Mouse (Mus musculus): ENCODE measurements around the gene Znrf1. TPM values are rescaled to one million over a fixed set of nuclear protein-coding genes. Genes with fewer than 3 reads are reported as not detected.

Znrf1 gene
- polyA plus RNA-seq, 1 experiment from 2014 or later: 66.0 TPM

DNA sequence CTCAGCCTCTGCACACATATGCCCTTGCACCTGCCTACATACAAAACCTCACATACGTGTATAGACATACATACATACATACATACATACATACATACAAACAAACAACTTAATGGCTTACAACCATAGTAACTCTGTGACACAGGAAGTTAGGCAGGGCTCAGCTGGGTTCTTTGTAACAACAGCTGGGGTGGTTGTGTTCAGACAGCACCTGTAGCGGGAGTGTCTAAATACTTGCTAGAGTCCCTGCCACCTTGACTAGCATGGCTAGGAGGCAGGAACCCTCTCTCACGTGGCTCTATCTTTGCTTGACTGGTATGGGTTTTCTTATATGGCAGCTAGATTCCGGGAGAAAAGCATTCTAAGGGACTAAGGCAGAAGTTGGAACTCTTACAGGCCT lies 27.8 kb downstream of the Znrf1 start:
- Histone ChIP-seq H3K4me3 (replicated peaks; ENCODE audit: low read length) (no peak overlapping the region), H3K27ac (ENCODE audit: low read length) (no peak overlapping the region), H3K9me3 (ENCODE audit: control insufficient read depth, low read length) (no peaks in the 10 kb centered on the region), H3K9ac (replicated peaks; ENCODE audit: low read depth, low read length) (no peak overlapping the region), H3K4me1 (replicated peaks; ENCODE audit: control insufficient read depth, insufficient read depth, low read length) (peaks cover 28% of the 10 kb centered on the region), H3K36me3 (ENCODE audit: control insufficient read depth, insufficient read depth) (no peaks in the 10 kb centered on the region), H3K4me2 (ENCODE audit: low read length) (no peak overlapping the region), H3K27me3 (replicated peaks; ENCODE audit: control insufficient read depth, insufficient read depth, low read length) (no peaks in the 10 kb centered on the region)
- WGBS: 92% methylated on average over 4 of the region's 4 CpGs
- ATAC-seq: no peak

DNA sequence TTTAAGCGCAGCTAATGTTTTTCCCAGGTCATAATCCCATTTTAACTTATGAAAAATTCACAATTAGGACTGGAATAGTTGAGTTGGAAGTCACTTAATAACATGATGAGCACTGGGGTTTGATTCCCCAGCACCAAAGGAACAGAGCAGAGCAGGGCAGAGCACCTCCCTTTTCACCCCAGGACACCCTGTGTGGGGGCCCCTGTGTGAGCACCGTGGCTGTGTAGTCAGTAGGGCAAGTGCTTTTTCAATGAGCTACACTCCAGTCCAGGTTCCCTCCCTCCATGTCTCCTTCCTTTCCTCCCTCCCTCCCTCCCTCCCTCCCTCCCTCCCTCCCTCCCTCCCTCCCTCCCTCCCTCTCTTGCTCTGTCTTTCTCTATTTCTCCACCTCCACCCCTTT lies 28.2 kb downstream of the Znrf1 start:
- Histone ChIP-seq H3K4me2 (ENCODE audit: low read length) (no peak overlapping the region), H3K9ac (replicated peaks; ENCODE audit: low read depth, low read length) (no peak overlapping the region), H3K36me3 (ENCODE audit: control insufficient read depth, insufficient read depth) (no peaks in the 10 kb centered on the region), H3K4me1 (replicated peaks; ENCODE audit: control insufficient read depth, insufficient read depth, low read length) (peaks cover 26% of the 10 kb centered on the region), H3K4me3 (replicated peaks; ENCODE audit: low read length) (no peak overlapping the region), H3K27me3 (replicated peaks; ENCODE audit: control insufficient read depth, insufficient read depth, low read length) (no peaks in the 10 kb centered on the region), H3K27ac (ENCODE audit: low read length) (no peak overlapping the region), H3K9me3 (ENCODE audit: control insufficient read depth, low read length) (no peaks in the 10 kb centered on the region)
- 88% methylated on average over 2 of the region's 2 CpGs for WGBS
- ATAC-seq: no peak

DNA sequence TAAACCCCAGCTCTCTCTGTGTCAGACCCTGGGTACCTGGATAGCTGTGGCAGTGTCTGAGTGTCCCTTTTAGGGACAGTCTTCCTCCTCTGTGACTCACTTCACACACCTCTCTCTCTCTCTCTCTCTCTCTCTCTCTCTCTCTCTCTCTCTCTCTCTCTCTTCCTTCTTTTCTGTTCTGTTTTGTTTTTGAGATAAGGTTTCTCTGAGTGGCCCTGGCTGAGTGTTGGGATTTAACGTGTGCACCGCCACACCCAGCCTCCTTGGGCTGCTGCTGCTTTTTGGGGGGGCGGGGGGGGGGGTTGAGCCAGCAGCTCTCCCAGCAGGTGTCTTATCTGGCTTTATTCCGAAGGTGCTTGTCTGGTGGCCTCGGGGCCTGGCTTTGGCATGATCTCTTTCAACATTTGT lies 29.9 kb downstream of the Znrf1 start:
- Histone ChIP-seq H3K36me3 (ENCODE audit: control insufficient read depth, insufficient read depth) (no peaks in the 10 kb centered on the region), H3K4me3 (replicated peaks; ENCODE audit: low read length) (no peak overlapping the region), H3K27me3 (replicated peaks; ENCODE audit: control insufficient read depth, insufficient read depth, low read length) (no peaks in the 10 kb centered on the region), H3K4me1 (replicated peaks; ENCODE audit: control insufficient read depth, insufficient read depth, low read length) (peaks cover 30% of the 10 kb centered on the region), H3K4me2 (ENCODE audit: low read length) (no peak overlapping the region), H3K9ac (replicated peaks; ENCODE audit: low read depth, low read length) (no peak overlapping the region), H3K27ac (ENCODE audit: low read length) (no peak overlapping the region), H3K9me3 (ENCODE audit: control insufficient read depth, low read length) (no peaks in the 10 kb centered on the region)
- 15% methylated on average over 5 of the region's 5 CpGs for WGBS
- ATAC-seq: no peak

DNA sequence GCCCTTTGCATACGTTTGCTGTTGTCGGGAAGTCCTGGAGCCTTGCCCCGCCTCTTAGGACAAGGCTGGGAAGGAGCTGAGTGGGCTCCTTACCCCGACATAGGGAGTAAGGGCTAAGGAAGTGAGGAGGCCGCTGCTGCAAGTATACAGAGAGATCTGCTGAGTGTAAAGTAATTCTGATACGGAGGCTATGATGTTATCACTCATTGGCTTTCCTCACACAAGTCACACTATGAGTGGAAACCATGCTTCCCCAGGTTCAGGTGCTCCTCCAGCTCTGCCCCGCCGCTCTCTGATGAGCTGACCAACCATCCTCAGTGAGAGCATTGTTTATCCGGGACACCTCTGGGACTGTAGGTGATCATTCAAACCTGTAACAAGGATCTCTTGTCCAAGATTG lies 30.4 kb downstream of the Znrf1 start:
- Histone ChIP-seq H3K36me3 (ENCODE audit: control insufficient read depth, insufficient read depth) (no peaks in the 10 kb centered on the region), H3K4me1 (replicated peaks; ENCODE audit: control insufficient read depth, insufficient read depth, low read length) (peaks cover 30% of the 10 kb centered on the region), H3K4me3 (replicated peaks; ENCODE audit: low read length) (no peak overlapping the region), H3K27ac (ENCODE audit: low read length) (no peak overlapping the region), H3K9ac (replicated peaks; ENCODE audit: low read depth, low read length) (no peak overlapping the region), H3K27me3 (replicated peaks; ENCODE audit: control insufficient read depth, insufficient read depth, low read length) (no peaks in the 10 kb centered on the region), H3K4me2 (ENCODE audit: low read length) (no peak overlapping the region), H3K9me3 (ENCODE audit: control insufficient read depth, low read length) (no peaks in the 10 kb centered on the region)
- 63% methylated on average over 9 of the region's 9 CpGs for WGBS
- no peak for ATAC-seq

DNA sequence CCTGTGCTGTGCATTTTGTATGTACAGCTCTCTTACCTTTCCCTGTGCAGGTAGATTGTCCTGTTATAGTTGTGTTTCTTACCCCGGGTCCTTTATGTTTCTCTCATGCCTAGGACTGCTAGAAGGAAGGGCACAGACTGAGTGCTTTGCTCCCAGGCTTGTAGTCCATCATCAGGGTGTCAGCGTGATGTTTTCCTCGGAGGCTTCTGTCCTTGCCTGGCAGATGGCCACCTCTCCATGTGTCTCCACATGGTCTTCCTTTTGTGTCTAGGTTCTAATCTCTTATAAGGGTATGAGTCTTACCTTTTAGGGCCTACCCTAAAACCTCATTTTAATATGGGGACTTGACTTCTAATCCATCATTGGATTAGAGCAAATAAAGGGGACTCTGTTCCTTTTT lies 31.7 kb downstream of the Znrf1 start:
- H3K4me1 ChIP-seq (replicated peaks; ENCODE audit: control insufficient read depth, insufficient read depth, low read length): peaks cover 37% of the 10 kb centered on the region

DNA sequence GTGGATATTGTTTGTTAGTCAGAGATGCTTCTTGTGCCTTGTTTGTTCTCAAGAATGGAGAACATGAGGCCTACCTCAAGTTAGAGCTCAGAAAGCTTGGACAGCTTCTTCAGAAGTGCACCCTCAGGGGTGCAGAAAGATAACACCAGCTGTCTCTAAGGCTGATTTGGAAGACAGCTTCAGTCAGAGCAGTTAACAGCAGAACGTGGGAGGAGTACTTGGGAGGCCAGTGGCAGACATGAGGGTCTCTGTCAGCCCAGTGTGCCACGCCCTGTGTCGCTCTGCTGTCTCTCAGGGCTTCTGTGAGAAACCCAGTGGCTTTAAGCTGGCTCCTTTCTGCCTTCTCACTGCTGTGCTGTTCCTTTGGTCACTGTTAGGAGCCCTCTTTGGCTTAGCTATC lies 32.1 kb downstream of the Znrf1 start:
- Histone ChIP-seq H3K9me3 (ENCODE audit: control insufficient read depth, low read length) (no peaks in the 10 kb centered on the region), H3K4me3 (replicated peaks; ENCODE audit: low read length) (no peak overlapping the region), H3K4me2 (ENCODE audit: low read length) (no peak overlapping the region), H3K4me1 (replicated peaks; ENCODE audit: control insufficient read depth, insufficient read depth, low read length) (peaks cover 38% of the 10 kb centered on the region), H3K36me3 (ENCODE audit: control insufficient read depth, insufficient read depth) (no peaks in the 10 kb centered on the region), H3K27ac (ENCODE audit: low read length) (no peak overlapping the region; the same call in 1 of the 2 replicates), H3K9ac (replicated peaks; ENCODE audit: low read depth, low read length) (no peak overlapping the region), H3K27me3 (replicated peaks; ENCODE audit: control insufficient read depth, insufficient read depth, low read length) (no peaks in the 10 kb centered on the region)
- no peak for ATAC-seq
- WGBS: 69% methylated on average over 3 of the region's 3 CpGs

More for the DNA sequence above, 31.7 kb downstream of the Znrf1 start:
- Histone ChIP-seq H3K36me3 (ENCODE audit: control insufficient read depth, insufficient read depth) (no peaks in the 10 kb centered on the region), H3K9ac (replicated peaks; ENCODE audit: low read depth, low read length) (no peak overlapping the region), H3K4me2 (ENCODE audit: low read length) (no peak overlapping the region), H3K27me3 (replicated peaks; ENCODE audit: control insufficient read depth, insufficient read depth, low read length) (no peaks in the 10 kb centered on the region), H3K4me3 (replicated peaks; ENCODE audit: low read length) (no peak overlapping the region), H3K27ac (ENCODE audit: low read length) (no peak overlapping the region), H3K9me3 (ENCODE audit: control insufficient read depth, low read length) (no peaks in the 10 kb centered on the region)
- no peak for ATAC-seq
- 60% methylated on average over 3 of the region's 3 CpGs for WGBS

DNA sequence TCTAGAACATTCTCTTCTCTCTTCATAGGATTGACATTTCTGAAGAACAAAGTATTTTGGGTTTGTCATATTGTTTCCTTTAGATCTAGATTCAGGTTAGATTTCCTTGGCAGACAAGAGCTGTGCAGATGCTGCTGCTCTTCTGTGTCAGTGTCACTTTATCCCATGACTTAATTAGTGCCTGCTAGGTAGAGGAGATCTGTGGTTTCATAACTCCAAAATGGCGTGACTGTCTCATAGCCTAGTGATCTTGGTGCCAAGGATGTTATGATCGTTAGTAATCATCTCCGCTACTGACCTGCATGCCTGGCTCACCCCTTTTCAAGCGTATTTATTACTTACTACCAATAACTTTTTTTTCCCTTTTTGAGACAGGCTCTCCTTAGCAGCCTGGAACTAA lies 34.0 kb downstream of the Znrf1 start:
- H3K27ac ChIP-seq (ENCODE audit: low read length): no peak overlapping the region; the same call in 1 of the 2 replicates
- ATAC-seq: no peak

DNA sequence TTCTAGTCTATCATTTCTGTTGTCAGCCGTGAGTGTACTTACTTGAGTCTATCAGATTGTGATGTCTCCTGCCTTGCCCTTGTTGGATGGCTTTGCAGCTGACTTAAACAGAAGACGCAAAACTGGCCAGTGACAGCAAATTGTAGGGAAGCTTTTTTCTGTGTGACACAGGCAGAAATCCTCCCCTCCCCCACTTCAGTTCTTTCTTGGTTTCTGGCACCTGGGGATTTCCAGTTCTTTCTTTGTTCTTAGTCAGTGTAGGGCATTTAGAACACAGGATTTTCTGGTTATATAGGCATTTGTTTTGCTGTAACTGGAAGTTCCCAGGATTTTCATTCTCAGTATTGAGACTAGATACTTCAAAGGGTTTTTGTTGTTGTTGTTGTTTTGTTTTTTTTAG lies 34.5 kb downstream of the Znrf1 start:
- WGBS: 61% methylated on average over 2 of the region's 2 CpGs
- H3K4me3 ChIP-seq (replicated peaks; ENCODE audit: low read length): no peak overlapping the region
- H3K9me3 ChIP-seq (ENCODE audit: control insufficient read depth, low read length): no peaks in the 10 kb centered on the region
- H3K27me3 ChIP-seq (replicated peaks; ENCODE audit: control insufficient read depth, insufficient read depth, low read length): no peaks in the 10 kb centered on the region
- peak overlapping the region; percentile 0; the same call in 1 of the 2 replicates for H3K27ac ChIP-seq (ENCODE audit: low read length)
- H3K4me2 ChIP-seq (ENCODE audit: low read length): no peak overlapping the region
- no peak for ATAC-seq
- H3K9ac ChIP-seq (replicated peaks; ENCODE audit: low read depth, low read length): no peak overlapping the region
- H3K36me3 ChIP-seq (ENCODE audit: control insufficient read depth, insufficient read depth): no peaks in the 10 kb centered on the region
- peaks cover 42% of the 10 kb centered on the region for H3K4me1 ChIP-seq (replicated peaks; ENCODE audit: control insufficient read depth, insufficient read depth, low read length)

More for the DNA sequence above, 34.0 kb downstream of the Znrf1 start:
- Histone ChIP-seq H3K9ac (replicated peaks; ENCODE audit: low read depth, low read length) (no peak overlapping the region), H3K9me3 (ENCODE audit: control insufficient read depth, low read length) (no peaks in the 10 kb centered on the region), H3K36me3 (ENCODE audit: control insufficient read depth, insufficient read depth) (no peaks in the 10 kb centered on the region), H3K4me3 (replicated peaks; ENCODE audit: low read length) (no peak overlapping the region), H3K4me2 (ENCODE audit: low read length) (no peak overlapping the region), H3K4me1 (replicated peaks; ENCODE audit: control insufficient read depth, insufficient read depth, low read length) (peaks cover 43% of the 10 kb centered on the region), H3K27me3 (replicated peaks; ENCODE audit: control insufficient read depth, insufficient read depth, low read length) (no peaks in the 10 kb centered on the region)
- 74% methylated on average over 4 of the region's 4 CpGs for WGBS

DNA sequence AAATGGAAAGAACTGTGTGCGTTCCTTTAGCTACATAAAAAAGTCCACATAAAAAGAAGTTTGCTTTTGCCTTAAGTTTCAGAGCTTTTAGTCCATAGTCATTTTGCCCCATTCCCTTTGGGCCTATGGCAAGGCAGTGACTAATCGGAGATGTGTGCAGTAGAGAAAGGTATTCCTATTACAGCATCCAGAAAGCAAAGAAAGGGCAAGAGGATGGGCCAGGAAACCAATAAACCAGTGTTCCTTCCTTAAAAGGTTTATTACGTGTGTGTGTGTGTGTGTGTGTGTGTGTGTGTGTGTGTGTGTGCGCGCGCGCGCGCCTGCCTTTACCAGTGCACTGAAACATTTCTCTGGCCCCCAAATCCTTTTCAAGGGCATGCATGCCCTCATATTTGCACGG lies 35.8 kb downstream of the Znrf1 start:
- peaks cover 31% of the 10 kb centered on the region for H3K4me1 ChIP-seq (replicated peaks; ENCODE audit: control insufficient read depth, insufficient read depth, low read length)
- H3K27me3 ChIP-seq (replicated peaks; ENCODE audit: control insufficient read depth, insufficient read depth, low read length): no peaks in the 10 kb centered on the region
- H3K9me3 ChIP-seq (ENCODE audit: control insufficient read depth, low read length): no peaks in the 10 kb centered on the region
- no peak overlapping the region for H3K4me2 ChIP-seq (ENCODE audit: low read length)
- no peak overlapping the region for H3K27ac ChIP-seq (ENCODE audit: low read length)
- H3K9ac ChIP-seq (replicated peaks; ENCODE audit: low read depth, low read length): no peak overlapping the region
- no peaks in the 10 kb centered on the region for H3K36me3 ChIP-seq (ENCODE audit: control insufficient read depth, insufficient read depth)
- 89% methylated on average over 10 of the region's 10 CpGs for WGBS
- ATAC-seq: no peak
- H3K4me3 ChIP-seq (replicated peaks; ENCODE audit: low read length): no peak overlapping the region

DNA sequence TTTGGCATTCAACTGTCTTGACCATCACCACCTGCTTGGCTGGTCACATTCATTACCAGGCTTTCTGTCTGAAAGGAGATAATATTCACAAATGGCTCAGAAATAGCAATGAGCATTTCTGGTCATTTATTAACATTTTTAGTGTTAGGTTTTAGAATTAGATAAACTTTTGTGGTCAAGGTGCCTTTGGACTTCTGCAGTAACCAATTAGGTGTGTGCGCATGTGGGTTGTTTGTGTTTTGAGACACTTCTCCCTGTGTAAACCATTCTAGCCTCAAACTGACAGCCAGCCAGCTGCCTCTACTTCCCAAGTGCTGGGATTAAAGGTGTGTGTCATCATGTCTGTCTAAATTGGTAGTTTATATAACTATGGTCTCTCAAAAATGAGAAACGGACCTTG lies 36.5 kb downstream of the Znrf1 start:
- WGBS: 89% methylated on average over 2 of the region's 2 CpGs
- peaks cover 30% of the 10 kb centered on the region for H3K4me1 ChIP-seq (replicated peaks; ENCODE audit: control insufficient read depth, insufficient read depth, low read length)
- H3K27ac ChIP-seq (ENCODE audit: low read length): no peak overlapping the region

More for the DNA sequence above, 36.5 kb downstream of the Znrf1 start:
- H3K27me3 ChIP-seq (replicated peaks; ENCODE audit: control insufficient read depth, insufficient read depth, low read length): no peaks in the 10 kb centered on the region
- H3K9me3 ChIP-seq (ENCODE audit: control insufficient read depth, low read length): no peaks in the 10 kb centered on the region
- no peak for ATAC-seq
- no peak overlapping the region for H3K4me3 ChIP-seq (replicated peaks; ENCODE audit: low read length)
- no peak overlapping the region for H3K9ac ChIP-seq (replicated peaks; ENCODE audit: low read depth, low read length)
- H3K4me2 ChIP-seq (ENCODE audit: low read length): no peak overlapping the region
- no peaks in the 10 kb centered on the region for H3K36me3 ChIP-seq (ENCODE audit: control insufficient read depth, insufficient read depth)
